Mouse (Mus musculus) frontal cortex, postnatal 14 days (tissue): Measurements from ENCODE around the gene Ptk7.
A peak's percentile ranks its signal among the peaks of the same experiment; 100 is the strongest.

Source experiments
- DNase-seq, 2 experiments: peaks; one replicate each; pipeline ENCODE4 v3.0.0; 2022; ENCODE audit warnings: low spot score in 2 of 2

Gene Ptk7

GRCm38 (mm10) chr17:46644916-46645475 is 15.7 kb upstream of the Ptk7 start:
- no peak for DNase-seq

DNA sequence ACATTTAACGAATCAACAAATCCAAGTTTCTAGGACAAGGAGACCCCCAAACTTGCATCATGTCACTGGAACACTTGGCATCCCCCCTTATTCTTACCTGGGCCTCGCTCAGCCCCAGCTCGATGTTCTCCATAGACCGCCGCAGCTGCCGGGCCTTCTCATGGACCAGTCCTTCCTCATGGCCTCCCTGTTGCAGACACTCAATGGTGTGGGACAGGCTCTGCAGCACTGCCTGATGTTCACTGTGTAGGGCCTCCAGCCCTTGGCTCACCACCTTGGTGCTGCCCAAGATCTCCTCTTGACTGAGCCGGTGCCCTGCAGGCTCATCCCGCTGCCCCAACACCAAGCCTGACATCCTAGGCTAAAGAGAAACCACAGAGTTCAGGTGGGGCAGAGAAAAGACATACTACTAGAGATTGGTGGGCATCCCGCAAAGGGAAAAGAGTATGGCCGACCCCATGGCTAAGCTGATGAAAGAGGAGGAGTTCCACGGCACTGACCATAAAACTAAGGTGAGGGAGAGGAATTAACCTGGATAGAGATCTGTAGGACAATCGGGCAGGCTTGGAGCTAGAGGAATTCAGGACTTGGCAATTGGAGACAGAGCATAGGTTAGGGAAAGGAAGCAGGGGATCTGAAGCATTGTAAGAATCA is 15.0 kb upstream of the Ptk7 start:
- no peak for DNase-seq

GRCm38 (mm10) chr17:46642060-46642459 is 12.8 kb upstream of the Ptk7 start:
- DNase-seq, result no peak

- no peak for DNase-seq
Measured at GRCm38 (mm10) chr17:46639929-46640328, 10.6 kb upstream of the Ptk7 start.

DNA sequence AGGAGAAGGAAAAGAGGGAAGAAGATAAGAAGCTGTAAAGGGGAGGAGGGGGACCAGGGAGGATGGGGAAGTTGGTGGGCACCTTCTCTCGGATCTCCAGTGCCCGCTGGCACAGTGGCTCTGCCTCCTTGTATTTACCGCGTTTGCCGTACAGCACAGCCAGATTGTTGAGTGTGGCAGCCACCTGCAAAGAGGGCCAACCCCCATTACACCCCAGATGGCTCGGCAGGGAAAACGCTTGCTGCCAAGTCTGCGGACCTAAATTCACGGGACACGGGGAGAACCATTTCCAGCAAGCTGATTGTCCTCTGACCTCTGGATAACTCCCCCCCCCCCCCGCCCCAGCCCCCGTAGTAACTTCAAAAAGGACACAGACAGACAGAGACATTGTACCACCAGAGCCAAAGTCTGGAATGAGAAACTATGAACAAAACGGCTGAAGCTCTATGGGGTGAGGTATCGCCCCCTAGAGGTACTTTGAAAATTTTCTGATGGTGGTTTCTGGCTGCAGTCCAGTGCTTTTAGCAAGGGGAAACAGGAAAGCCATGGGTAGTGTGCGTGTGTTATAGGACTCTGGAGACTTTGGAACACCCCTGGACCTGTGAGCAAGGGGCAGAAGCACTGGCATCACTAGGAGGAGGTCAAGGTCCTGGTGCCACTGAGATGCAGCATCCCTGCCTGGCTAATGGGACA is 7.7 kb upstream of the Ptk7 start:
- peak; percentile 59 for DNase-seq

DNA sequence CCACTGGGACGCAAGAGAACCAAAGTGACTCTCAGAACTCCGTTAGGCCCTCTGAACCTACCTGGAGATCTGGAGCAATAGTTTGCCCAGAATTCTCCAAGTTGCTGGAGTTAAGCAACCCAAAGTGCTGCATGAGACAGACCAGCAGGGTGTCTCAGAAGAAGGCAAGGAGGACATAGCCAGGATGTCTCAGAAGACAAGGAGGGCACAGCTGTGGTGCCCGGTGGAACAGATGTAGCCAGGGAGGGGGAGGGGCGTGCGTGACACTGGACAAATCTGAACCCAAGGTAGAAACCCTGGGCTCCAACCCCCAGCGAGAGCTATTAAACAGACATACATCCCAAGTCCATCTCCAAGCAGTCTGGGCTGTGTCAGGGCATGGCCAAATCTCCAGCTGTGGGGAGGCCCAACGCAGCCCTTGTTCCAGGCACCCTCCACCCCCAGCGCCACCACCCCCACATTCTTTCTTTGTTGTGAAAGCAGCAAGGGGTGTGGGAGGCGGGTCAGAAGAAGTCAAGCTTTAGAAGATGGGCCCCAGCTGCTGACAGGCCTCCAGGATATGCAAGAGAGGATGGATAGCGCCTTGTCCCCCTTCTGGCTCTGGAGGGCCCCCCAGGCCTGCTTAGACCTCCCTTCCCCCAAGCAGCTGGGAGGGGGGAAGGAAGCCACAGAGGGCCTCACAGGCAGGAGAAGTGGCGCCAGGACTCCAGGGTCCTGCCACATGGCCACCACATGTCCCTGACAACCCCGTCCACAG is 559 bp upstream of the Ptk7 start:
- no peak for DNase-seq

DNA sequence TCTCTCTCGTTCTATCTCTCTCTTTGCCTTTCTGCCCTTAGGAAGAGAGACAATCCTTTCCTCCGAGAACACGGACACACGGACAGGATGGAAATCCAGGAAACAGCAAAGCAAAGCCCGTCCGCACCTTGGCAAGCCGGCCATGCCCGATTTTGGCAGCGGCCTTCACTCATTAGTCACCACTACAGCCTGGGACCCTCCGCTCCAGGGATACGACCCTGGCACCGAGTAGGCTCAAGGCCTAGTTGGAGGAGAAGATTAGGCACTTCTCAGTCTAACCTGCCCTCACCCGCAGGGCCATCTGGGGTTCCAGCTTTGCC is 873 bp downstream of the Ptk7 start:
- DNase-seq, result no peak

DNA sequence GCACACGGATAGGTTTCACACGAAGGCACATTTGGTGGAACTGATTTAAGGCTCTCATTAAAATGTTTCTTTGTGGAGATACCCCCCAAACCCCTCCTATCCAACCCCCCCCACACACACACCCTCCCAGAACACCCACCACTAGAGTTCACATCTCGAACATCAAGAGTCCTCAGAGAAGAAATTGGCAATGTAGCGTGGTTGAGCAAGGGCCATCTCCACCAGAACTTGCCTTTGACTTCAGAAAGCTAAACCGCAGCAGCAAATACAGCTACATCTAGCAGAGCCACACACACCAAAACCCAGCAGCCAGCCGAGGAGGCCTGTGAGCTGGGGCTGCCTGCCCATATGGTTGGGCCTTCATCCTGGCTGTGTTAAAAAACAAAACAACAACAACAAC is 1.9 kb downstream of the Ptk7 start:
- no peak for DNase-seq

DNA sequence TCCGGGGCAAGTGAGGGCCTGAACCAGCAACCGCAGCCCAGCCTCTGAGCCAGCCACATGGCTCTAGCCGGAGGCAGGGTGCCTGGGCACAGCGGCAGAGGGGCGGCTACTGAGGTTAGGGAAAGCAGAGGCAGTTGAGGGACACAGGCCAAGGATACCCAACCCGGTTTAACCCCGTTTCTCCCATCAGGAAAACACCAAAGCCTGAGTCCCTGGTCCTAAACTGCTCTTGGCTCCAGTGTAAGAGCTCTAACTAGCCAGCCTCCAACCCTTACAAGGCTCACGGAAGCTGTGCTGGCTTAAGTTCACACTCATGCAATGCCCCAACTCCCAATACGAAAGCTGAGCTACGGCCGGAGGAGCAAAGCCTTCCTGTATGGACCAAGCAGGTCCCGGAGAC is 4.7 kb downstream of the Ptk7 start:
- DNase-seq, result no peak

DNA sequence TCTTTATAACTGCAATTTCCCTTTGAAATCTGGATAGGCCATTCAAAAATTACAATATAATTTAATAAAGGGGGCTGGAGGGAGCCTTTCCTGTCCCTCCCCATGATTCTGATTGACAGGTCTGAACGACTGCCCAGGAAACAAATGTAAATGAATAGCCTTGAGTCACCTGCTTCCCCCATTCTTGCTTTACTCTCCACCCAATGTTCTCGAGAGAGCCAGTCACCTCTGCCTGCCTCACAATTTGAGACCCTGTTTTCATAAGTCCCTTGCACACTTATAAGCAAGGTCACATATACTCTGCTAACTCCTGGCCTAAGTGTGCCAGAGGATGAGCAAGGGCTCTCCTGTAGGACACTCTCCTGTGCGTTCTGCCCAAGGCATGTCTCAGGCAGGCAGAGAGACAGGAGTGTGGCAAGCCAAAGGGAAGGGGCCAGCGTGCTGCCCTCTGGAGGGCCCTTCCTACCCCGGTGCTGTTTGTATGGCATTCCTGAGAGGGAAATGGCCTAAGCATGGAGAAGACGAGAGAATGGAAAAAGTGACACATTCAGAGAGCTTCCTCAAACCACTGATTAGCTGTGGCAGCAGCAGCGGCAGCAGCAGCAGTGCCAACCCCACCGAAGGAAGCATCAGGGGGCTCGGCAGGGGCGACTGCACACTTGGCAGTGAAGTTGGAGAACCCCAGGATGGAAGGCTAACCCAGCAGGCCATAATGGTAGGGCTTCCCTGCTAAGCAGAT is 5.3 kb downstream of the Ptk7 start:
- DNase-seq, result no peak

GRCm38 (mm10) chr17:46622269-46622668 is 7.0 kb downstream of the Ptk7 start:
- no peak for DNase-seq

GRCm38 (mm10) chr17:46621324-46621723 is 8.0 kb downstream of the Ptk7 start:
- DNase-seq, result peak in 1 of 2 experiments; percentile 40

DNA sequence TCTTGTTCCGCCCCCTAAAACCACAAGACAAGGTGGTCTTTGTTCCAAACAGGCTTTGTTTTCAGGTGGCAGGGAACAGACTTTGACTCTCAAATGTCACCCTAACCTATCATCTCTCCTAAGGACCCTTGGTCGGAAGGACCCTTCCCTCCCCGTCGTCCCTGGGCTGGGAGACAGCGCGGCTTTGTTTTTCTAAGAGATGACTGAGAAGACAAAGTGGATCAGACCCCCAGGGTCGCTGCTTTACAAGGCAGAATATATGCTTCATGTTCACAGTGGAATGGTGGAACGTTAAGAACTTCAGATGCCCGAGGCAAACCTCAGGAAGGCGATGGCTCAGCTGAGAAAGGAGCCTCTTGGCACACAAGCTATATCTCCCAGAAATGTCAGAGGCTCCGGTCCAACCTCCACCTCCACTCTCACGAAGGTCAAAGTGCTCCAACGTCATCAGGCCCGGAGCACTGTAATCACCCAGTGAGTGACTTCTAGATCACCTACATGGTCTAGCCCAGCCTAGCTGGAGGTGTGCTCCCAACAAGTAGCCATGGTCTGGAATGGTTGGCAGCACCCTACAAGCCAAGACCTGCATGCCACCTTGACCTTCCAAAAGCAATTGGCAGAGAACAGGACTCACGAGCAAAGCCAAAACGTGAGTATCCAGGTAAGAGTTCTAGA is 9.5 kb downstream of the Ptk7 start:
- no peak for DNase-seq

- DNase-seq, result no peak
Measured at GRCm38 (mm10) chr17:46618769-46619682, 10.3 kb downstream of the Ptk7 start.

- no peak for DNase-seq
Measured at GRCm38 (mm10) chr17:46618394-46618768, 10.9 kb downstream of the Ptk7 start.

DNA sequence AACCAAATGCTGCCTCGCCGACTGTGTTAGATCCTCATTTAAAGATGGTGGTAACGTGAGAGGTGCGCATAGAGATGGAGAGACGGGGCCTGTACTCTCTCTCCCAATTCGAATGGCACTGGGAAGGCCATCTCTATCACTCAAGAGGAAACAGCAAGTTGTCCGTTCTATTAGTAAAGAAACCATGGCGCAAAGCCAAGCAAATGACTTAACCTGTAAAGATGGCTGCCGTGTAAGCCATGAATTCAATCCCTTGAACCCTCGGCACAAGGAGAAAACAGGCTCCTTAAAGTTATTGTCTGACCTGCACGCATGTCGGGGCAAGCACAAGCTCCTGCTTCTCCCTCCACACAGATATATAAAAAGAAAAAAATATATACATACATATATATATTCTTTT is 11.5 kb downstream of the Ptk7 start:
- no peak for DNase-seq

GRCm38 (mm10) chr17:46613229-46613628 is 16.1 kb downstream of the Ptk7 start:
- no peak for DNase-seq

- no peak for DNase-seq
Measured at GRCm38 (mm10) chr17:46612820-46613219, 16.5 kb downstream of the Ptk7 start.

DNA sequence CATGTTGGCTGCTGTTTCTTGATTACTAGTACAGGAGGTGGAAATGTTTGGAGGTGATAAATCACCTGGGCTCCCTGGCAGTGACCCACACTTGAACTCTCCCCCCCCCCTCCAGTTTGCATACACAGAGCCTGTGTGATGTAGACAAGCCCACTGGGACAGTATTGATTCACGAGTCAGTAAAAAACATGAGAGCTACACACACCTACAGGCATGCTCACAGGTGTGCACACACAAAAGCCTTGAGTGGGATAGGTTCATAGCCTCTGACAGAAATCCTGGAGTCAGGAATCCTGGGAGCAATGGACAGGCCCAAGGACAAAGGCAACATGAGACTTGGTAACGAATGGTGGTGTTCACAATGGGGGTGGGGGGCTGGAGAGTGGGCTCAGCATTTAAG is 17.1 kb downstream of the Ptk7 start:
- DNase-seq, result no peak

DNA sequence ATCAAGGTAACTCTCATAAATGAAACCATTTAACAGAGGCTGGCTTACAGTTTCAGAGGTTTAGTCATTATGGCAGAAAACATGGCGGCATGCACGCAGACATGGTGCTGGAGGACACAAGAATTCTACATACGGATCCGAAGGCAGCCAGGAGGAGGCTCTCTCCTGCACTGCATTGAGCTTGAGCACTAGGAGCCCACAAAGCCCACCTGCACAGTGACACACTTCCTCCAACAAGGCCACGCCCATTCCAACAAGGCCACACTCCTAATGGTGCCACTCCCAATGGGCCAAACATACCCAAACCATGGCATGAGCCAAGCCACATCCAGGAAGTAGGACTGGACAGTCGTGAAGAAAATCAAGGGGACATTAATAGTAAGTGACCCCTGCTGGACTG is 18.0 kb downstream of the Ptk7 start:
- DNase-seq, result no peak
